Mouse (Mus musculus) G1E-ER4 (cell line): ENCODE measurements around the gene Actg1. TPM values are rescaled to one million over a fixed set of nuclear protein-coding genes. Genes with fewer than 3 reads are reported as not detected.

Experiments
- GATA1 ChIP-seq: IDR thresholded peaks from one replicate; pipeline ENCODE4 v1.8.0; 2012; ENCODE audit warnings: low read length, inconsistent platforms
- polyA plus RNA-seq: library from polyadenylated mRNA; stranded (reverse); fragments of >175 nt; gene quantifications from 2 replicates; pipeline ENCODE4 v1.2.3, GENCODE M21; 2012

Actg1 gene
- polyA plus RNA-seq, 1 experiment: 103 TPM

DNA sequence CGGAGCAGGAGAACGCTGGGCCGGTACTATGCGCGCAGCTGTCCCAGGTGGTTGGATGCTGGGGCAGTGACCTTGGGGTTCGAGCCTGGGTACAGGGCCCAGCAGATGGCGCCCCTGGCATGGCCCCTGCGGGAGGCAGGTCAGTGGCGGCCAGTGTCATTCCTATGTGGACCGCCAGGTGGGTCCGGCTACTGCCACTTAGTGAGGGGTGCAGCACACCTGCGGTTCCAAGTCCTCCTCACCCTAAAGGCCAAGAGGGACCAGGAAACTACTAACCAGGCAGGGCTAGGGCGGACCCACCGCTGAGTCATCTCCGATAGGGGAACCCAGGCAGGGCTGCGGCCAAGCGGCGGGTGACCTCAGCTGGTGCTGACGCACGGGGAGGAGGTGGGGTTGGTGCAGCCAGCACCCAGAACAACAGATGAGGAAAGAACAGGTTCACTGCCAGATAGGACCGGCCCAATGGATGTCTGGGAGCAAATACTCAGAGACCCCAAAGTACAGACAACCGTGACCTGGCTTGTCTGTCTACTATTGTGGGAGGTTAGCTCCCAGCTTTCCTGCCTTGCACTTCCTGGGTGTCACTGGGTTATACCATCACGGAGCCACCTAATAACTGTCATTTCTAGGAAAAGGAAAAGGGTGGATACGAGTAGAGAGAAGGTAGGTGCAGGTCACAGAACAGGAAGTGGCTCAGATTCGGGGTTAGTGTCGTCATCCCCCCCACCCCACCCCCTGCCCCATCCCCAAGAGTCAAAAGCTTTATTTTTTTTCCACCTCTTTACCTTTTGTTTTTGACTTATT, 5.4 kb upstream of the Actg1 start:
- no peak for TF ChIP-seq GATA1

GRCm38 (mm10) chr11:120352571-120353290, 4.4 kb upstream of the Actg1 start:
- TF ChIP-seq GATA1: no peak

DNA sequence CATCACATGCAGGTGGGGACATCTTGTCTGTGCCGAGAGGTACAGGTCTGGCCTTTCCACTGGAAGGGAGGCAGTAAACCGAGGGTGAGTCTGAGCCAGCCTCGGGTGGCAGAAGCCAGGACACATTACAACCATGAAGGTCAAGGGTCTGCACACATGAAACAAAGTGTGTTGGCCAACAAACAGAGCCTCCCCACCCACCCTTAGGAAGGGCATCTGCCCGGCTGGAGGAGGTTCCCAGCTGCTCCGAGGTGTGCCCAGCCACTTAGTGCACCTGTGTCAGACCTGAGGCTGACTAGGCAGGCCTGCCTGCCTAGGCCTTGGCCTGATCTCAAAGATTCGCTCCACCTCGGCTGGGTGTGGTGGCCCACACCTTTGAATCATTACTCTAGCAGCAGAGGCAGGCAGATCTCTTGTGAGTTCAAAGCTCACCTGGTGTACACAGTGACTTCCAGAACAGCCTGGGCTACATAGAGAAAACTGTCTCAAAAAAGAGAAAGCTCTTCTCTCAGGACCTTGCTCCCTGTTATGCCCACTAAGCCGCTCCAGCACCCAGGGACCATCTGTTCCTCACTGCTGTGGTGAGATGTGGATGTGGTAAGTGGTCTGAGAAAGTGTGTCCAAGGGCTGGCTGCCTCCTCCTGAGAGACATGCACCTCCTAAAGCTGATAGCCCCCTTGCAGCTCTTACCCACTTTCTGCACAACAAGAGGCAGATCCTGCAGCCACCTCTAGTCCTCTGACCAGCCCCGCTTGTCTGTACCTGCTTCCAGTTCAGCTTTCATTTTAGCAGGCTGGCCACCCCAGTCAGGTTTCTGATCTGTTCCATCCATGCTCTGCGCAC, 3.1 kb upstream of the Actg1 start:
- TF ChIP-seq GATA1: no peak

- TF ChIP-seq GATA1: no peak
These were observed 2.4 kb upstream of the Actg1 start for GRCm38 (mm10) chr11:120350711-120351110.

DNA sequence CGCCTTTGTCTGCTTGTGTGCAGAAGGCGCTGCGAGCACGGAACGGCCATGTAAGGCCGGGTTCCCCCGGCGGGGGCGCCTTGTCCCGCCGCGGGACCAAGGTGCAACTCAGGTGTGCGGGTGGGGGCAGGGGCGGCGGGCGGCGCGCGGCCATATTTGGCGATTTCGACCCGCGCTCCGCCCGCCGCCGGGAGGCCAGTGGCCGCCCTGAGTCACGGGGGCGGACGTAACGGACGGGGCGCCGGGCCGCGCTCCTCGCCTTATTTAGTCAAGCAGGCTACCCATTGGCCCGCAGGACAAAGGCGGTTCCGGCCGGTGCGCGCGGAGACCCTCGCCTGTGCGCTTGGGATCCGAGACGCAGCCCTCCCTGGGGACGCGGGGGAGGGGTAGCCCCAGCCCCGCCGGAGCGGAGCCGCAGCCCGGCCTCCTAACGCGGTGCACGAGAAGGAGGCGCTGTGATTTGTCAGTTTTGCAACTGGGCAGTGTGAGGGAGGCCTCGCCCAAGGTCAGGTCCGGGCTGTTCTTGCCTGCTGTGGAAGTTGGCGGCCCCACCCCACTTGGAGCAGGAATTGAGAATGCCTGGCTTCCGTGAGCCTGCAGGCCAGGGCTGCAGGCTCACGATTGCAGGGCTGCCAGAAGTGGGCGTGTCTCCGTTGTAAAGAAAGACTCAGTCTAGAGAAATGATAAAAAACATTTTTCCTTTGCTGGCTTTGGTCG, 1.8 kb upstream of the Actg1 start:
- TF ChIP-seq GATA1: no peak

DNA sequence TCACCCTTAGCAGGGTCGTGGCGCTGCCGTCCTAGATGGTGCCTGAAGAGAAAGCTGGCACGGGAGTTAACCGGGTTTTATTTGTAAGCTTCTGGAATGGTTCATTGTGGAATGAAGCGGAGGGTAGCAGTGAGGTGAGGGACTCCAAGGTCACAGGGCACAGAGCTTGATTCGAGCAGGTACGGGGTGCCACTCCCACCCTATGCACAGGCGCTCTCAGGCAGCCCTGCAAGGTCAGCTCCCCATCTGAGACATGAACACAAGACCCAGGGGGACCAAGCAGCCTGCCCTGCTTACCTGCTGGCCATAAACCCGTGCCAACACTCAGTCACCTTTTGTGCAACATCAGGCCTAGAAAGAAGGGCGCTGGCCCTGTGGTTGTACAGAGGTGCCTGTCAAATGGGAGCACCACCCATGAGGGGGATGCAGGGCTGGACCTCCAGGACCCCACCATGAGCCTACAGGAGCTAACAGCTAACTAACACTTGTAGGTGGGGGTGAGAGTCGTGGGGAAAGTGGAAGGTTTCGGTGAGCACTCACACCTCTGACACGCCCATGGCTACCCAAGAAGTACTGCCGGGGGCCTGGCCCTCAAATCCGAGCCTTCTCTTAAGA, 1.1 kb upstream of the Actg1 start:
- no peak for TF ChIP-seq GATA1

DNA sequence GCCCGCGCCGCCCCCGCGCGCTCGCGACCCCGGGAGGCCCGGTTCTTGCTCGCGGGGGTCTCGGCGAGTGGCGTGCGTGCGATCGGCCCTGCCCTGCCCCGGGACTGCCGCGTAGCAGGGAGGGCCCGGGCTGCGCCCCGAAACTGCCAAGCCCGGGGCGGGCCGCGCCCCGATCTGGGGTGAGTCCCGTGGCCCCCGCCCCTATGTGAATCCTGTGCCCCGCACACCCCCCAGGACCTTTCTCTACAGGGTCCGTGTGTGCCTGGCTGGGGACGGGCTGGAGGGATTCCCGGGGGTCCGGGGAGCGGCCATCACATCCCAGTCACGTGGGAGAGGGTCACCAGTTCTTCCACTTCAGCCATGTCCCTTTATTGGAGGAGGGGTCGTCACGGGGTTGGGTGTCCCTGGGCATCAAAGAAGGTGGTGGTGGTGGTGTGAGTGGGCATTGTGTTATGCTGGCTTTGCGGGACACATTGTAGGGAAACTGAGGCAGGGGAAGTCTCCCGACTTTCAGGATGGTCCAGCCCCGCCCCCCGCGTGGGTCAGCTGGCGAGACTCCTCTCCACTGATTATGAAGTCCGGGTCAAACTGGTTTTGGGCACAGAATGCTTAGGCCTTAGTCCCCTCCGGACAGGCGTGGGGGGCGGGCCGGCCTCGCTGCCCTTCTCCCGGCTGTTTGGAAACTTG, 485 bp upstream of the Actg1 start:
- TF ChIP-seq GATA1: no peak

DNA sequence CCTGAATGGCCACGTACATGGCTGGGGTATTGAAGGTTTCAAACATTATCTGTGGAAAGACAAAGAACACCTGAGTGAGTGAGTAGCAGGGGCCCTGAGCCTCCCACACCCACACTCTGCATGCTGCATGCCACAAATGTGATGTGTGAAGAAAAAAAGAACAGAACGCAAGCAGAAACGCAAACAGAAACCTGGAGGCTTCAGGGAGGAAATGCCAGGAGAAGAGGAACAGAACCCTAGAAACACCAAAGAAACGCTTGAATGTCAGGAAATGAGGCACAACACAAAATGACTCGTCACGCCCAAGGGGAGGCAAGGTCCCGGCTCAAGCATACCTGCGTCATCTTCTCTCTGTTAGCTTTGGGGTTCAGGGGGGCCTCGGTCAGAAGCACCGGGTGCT, 1.0 kb downstream of the Actg1 start:
- no peak for TF ChIP-seq GATA1

DNA sequence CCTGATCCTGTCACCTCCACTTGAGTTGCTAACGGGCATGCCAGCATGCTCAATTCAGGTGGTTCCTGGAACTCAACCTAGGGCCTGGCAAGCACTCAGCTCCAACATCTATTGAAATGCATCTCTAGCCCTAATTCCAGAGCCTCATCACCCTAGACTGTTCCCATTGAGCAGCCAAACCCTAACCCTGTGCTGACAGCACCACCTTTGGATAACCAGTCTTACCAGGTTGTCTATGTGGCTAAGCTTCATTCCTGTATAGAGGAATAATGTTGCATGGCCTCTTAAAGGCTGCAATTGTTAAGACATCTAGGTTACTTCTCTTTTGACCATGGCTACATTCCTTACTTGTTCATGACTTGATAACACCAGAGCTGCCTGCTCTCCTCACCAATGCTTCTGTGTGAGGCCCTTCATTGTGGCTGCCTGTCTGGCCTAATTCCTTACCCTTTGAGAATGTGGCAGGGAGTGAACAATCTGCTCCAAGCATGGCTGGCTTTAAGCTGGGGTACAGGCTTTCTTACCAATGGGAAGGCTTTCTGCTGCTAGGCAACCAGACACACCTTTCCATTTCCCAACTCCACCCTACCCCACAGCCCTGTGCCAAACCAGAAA, 3.2 kb downstream of the Actg1 start:
- no peak for TF ChIP-seq GATA1

GRCm38 (mm10) chr11:120344310-120344920, 3.9 kb downstream of the Actg1 start:
- TF ChIP-seq GATA1: no peak

GRCm38 (mm10) chr11:120343519-120344309, 4.6 kb downstream of the Actg1 start:
- no peak for TF ChIP-seq GATA1

DNA sequence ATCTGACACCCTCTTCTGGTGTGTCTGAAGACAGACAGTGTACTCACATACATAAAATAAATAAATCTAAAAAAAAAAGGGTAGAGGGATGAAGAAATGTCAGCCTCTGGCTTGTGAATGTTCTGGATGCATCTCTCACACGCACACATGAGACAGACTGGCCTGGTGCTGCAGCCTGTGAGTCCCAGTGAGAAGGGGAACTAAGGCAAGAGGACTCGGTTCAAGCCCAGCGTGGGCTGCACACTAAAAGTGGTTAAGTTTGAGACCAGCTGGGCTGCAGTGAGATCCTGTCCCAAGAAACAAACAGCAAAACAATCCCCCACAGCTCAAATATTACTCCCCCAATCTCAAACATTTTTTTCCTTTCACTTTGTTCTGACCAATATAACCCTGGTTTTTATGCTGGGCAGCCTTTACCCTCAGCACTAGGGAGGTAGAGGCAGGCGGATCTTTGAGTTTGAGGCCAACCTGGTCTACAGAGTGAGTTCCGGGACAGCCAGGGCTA, 5.6 kb downstream of the Actg1 start:
- no peak for TF ChIP-seq GATA1
